Mouse (Mus musculus) thymus, postnatal 0 days (tissue): Measurements from ENCODE around the gene Gm9044. TPM values are rescaled to one million over a fixed set of nuclear protein-coding genes. Genes with fewer than 3 reads are reported as not detected.
"Not testable (repeated sequence)": the region's sequence is repeated elsewhere in the genome, so short reads cannot be mapped to it uniquely, and the experiment has no call there.

Experiments used
- DNase-seq: peaks from one replicate; pipeline ENCODE4 v3.0.0-alpha.2; 2015; ENCODE audit warnings: low spot score
- polyA plus RNA-seq: library from polyadenylated mRNA; unstranded; fragments of >200 nt; fragmentation: Nextera tagmentation; extraction: Ambion mirVana; gene quantifications from 2 replicates; pipeline ENCODE4 v1.2.1, GENCODE M21; 2015

The Gm9044 gene
- not detected in 2 replicates for polyA plus RNA-seq

- DNase-seq, result not testable (repeated sequence)
Observed at GRCm38 (mm10) chr10:118332308-118332707, at the start of gene Gm9044. Gene Gm9044, minus strand, starts transcription at chr10:118332408.

- peak; percentile 88 for DNase-seq
Observed at GRCm38 (mm10) chr10:118370443-118370842, 38.2 kb upstream of the Gm9044 start.

DNA sequence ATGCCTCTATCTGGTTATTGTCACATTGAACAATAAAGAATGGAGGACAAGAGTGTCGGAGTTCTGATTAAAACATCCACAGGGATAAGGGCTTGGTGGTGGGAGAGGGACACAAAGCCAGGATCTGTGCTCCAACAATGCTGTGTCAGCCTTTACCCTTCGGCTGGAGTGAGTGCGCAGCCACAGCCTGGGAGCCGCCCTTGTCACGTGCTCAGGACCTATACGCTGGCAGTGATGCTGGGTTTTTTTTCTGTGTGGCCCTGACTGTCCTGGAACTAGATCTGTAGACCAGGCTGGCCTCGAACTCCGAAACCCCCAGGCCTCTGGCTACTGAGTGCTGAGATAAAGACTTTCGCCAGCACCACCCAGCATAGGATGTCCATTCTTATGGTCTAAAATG lies 37.3 kb upstream of the Gm9044 start:
- DNase-seq, result no peak

GRCm38 (mm10) chr10:118354005-118354404 lies 21.8 kb upstream of the Gm9044 start, which contains the start of gene Gm9049:
Gene Gm9049, minus strand, starts transcription at chr10:118354105.
- DNase-seq, result not testable (repeated sequence)

- DNase-seq, result not testable (repeated sequence)
Observed at GRCm38 (mm10) chr10:118348579-118348978, 16.4 kb upstream of the Gm9044 start, which contains the start of gene Gm9048. Gene Gm9048, minus strand, starts transcription at chr10:118348679.

- not testable (repeated sequence) for DNase-seq
Observed at GRCm38 (mm10) chr10:118343155-118343554, 10.9 kb upstream of the Gm9044 start, which contains the start of gene Gm9046. Gene Gm9046, minus strand, starts transcription at chr10:118343255.

- not testable (repeated sequence) for DNase-seq
Observed at GRCm38 (mm10) chr10:118337731-118338130, 5.5 kb upstream of the Gm9044 start, which contains the start of gene Gm9045. Gene Gm9045, minus strand, starts transcription at chr10:118337831.

DNA sequence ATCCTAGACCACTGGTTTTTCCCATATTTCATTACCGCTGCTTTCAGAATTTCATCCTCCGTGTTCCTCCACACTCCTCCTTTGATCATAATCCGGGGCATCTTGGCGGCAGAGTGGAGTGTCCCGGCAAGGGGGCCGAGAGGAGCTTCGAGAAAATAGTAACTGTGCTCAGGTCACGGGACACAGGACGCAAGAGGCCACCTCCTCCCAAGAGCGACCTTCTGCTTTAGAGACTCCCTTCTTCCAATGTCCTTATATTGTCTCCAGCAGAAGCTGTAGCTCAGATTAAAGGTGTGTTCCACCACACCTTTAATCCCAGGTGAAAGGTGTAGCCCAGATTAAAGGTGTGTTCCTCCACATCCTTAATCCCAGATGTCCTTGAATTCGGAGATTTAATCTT lies 5.3 kb downstream of the Gm9044 start, which contains the start of gene Gm9040:
Gene Gm9040, minus strand, starts transcription at position 101 of the 400 bp plus-strand sequence.
- DNase-seq, result not testable (repeated sequence)

GRCm38 (mm10) chr10:118319024-118319423 lies 13.2 kb downstream of the Gm9044 start:
- no peak for DNase-seq

- DNase-seq, result not testable (repeated sequence)
Observed at GRCm38 (mm10) chr10:118302133-118302532, 30.1 kb downstream of the Gm9044 start.

- DNase-seq, result no peak
Observed at GRCm38 (mm10) chr10:118294938-118295337, 37.3 kb downstream of the Gm9044 start, which contains the start of gene Iltifb. Gene Iltifb, minus strand, starts transcription at chr10:118295038.

DNA sequence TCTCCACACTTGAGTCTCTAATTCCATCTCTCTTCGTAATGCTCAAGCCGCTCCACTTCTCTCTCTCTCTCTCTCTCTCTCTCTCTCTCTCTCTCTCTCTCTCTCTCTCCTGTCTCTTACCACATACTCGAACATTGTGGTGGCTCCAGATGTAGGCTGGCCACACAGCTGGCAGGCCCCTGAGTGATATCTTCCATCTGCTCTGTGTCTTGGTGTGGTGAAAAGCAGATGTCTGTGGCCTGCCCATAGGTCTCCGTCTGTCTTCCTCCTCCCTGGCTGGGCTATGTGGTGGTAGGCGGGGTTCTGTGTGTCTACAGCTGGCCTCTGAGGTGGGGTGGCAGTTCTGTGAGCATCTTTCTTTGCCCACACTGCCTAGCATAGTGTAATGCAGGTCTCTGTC lies 49.2 kb downstream of the Gm9044 start:
- not testable (repeated sequence) for DNase-seq

DNA sequence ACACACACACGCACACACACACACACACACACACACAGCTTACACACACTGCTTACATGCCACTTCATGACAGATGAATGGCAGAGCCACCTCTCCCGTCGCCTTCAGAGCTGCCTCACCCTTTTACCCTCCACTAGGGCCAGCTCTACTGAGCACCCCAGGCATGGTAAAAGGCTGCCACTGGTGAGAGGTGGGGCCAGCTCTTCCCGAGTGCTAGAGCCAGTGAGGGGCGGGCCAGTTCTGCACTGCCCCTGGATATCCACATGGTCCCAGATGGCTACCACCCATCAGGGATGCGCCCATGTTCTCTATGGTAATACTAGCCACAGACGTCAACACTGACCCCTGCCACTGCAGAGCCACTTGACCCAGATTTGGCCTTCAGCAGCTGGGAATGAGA lies 49.6 kb downstream of the Gm9044 start:
- DNase-seq, result not testable (repeated sequence)

Other genes starting within 250 kb of the Gm9044 start
- gene Mdm1, start 190.6 kb downstream of the Gm9044 start, polyA plus RNA-seq, result 32.8 and 34.7 TPM in 2 replicates
- 0.47 and 0.66 TPM in 2 replicates for gene Il22, start 127.5 kb downstream of the Gm9044 start, polyA plus RNA-seq
- gene Gm32717, start 91.6 kb downstream of the Gm9044 start, polyA plus RNA-seq, result 0.10 TPM in 1 of 2 replicates, not detected in the other
- gene Gm32802, start 73.7 kb downstream of the Gm9044 start, polyA plus RNA-seq, result 0.10 TPM in 1 of 2 replicates, not detected in the other
- not detected in 2 replicates for gene Iltifb, start 37.4 kb downstream of the Gm9044 start, polyA plus RNA-seq
- gene Gm9040, start 5.4 kb downstream of the Gm9044 start, polyA plus RNA-seq, result not detected in 2 replicates
- gene Gm9045, start 5.4 kb upstream of the Gm9044 start, polyA plus RNA-seq, result 0.07 and 0.13 TPM in 2 replicates
- not detected in 2 replicates for gene Gm9046, start 10.8 kb upstream of the Gm9044 start, polyA plus RNA-seq
- gene Gm9048, start 16.3 kb upstream of the Gm9044 start, polyA plus RNA-seq, result not detected in 2 replicates
- 0.07 and 0.13 TPM in 2 replicates for gene Gm9049, start 21.7 kb upstream of the Gm9044 start, polyA plus RNA-seq
- gene Ifng, start 108.6 kb upstream of the Gm9044 start, polyA plus RNA-seq, result 0.55 and 0.86 TPM in 2 replicates